Mouse (Mus musculus) left cerebral cortex, adult 9 months (tissue): Measurements from ENCODE around the gene Olfr1130.
"Not testable (repeated sequence)": the region's sequence is repeated elsewhere in the genome, so short reads cannot be mapped to it uniquely, and the experiment has no call there.

ENCODE experiments used
- DNase-seq, 2 experiments: peaks; one replicate each; pipeline ENCODE4 v3.0.0; 2022; ENCODE audit warnings: low spot score in 2 of 2

Olfr1130 gene

DNA sequence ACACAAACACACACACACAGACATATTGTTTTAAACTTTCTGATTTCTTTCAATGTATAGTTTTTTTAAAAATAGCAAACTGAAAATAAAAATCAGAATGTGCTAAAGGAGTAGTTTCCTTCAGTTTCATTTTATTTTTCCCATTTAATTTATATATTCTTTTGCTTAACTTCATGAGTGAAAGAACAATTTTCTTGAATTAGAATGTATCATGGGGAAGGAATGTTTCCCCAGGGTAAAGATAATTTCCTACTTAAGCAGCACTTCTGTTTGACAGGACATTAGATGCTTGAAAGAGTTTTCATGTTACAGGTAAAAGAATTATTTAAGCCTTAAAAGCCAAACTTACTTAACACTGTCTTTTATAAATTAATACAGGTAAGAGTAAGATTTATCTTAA is at the start of gene Olfr1130:
TSS of gene Olfr1130 (plus strand) at position 301 of the 400 bp plus-strand sequence.
- not testable (repeated sequence) for DNase-seq

DNA sequence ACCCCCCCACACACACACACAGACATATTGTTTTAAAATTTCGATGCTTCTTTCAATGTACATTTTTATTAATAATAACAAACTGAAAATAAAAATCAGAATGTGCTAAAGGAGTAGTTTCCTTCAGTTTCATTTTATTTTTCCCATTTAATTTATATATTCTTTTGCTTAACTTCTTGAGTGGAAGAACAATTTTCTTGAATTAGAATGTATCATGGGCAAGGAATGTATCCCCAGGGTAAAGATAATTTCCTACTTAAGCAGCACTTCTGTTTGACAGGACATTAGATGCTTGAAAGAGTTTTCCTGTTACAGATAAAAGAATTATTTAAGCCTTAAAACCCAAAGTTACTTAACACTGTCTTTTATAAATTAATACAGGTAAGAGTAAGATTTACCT is 32.4 kb upstream of the Olfr1130 start, which contains the start of gene Olfr1129:
TSS of gene Olfr1129 (plus strand) at position 301 of the 400 bp plus-strand sequence.
- not testable (repeated sequence) for DNase-seq

DNA sequence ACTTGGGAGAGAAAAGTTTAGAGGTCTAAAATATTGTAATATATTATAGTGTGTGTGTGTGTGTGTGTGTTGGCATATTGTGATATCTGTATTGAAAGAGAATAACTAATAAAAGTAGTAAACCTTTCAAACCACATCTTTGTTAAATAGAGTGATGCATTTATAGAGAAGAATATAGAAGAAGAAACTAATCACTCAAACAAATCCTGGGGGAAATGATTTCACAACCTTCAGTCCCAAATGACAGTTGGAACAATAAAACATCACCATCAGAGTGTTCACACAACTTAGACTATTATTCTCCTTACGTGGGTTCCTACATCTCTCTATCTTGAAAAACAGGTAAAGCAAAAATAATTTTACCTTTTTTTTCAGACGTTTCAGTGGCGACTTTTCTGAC is 20.8 kb downstream of the Olfr1130 start, which contains the start of gene Olfr1131:
TSS of gene Olfr1131 (plus strand) at position 301 of the 400 bp plus-strand sequence.
- DNase-seq: no peak

DNA sequence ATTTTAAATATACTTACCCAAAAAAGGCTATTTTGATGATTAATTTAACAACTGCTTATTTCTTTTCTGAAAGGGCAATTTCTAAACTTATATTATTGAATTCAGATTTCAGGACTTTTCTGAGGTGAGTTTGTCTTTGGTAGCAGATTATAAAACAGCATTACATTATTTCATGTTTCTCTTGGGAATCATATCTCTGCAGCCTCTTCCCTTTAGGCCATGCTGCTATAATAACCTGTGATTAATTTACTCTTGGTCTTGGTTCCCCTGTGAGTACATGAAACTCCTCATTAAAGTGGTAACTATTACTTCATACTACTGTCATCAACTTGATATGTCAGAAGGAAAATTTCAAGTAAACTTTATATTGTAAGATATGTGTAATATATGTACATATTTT is 31.4 kb downstream of the Olfr1130 start, which contains the start of gene Olfr1132:
TSS of gene Olfr1132 (minus strand) at position 101 of the 400 bp plus-strand sequence.
- DNase-seq: no peak

DNA sequence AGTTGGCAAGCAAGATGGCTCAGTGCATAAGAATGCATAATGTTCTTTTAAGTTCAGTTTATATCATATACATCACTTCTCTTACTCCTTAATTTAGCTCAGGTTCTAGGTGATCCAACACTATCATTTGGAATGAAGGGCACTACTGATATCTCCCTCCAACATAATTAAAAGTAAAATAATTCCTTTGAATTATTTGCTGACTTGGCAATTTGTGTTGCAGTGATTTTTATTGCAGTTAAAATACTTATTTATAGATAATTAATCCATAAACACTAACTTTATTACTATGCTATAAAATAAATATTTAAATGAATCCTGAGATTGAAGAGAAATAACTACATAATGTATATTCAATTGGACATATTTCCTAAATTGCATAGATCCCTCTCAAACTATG is 36.4 kb downstream of the Olfr1130 start:
- DNase-seq: no peak

DNA sequence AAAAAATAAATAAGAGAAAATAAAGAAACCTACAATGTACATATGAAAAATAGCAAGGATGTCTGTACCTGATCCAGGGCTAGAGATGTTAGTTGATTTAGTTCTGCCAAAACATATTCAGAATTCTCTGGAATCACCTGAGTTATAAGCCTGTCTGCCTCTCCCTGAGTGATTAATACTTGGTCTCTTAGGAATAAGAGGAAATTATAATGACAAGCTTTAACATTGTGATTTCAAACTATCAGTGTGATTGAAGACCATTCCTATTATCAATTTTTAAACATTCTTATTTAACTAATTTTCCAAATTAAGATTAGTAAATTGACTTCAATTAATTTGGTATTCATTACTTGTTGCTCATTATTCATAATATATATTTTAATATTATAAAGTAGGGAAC is 41.3 kb downstream of the Olfr1130 start, which contains the start of gene Olfr1133:
TSS of gene Olfr1133 (minus strand) at position 101 of the 400 bp plus-strand sequence.
- DNase-seq: no peak

DNA sequence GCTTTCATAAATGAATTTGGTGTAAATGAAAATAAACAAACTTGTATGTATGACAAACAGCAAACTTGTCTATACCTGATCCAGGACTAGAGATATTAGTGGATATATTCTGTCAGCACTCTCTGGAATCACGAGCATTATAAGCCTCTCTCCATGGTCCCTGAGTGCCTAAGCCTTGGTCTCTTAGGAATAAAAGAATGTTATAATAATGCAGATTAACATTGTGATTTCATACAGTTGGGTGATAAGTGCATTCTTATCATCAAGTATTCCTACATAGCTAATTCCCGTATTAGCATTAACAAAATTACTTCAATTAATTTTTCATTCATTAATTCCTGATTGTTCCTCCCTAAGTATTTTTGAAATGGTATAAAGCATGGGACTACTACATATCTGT is 52.3 kb downstream of the Olfr1130 start, which contains the start of gene Olfr1134:
TSS of gene Olfr1134 (minus strand) at position 101 of the 400 bp plus-strand sequence.
- DNase-seq: no peak
